Mouse (Mus musculus): ENCODE data around the gene Bpnt1.

- TF ChIP-seq HCFC1 (IDR thresholded peaks at IDR 0.05; ENCODE audit: borderline replicate concordance, insufficient read depth, low read length) (no peak), MAFK (IDR thresholded peaks at IDR 0.05; ENCODE audit: insufficient read depth, low read depth, low read length) (no peak), CHD2 (IDR thresholded peaks at IDR 0.05; ENCODE audit: low read depth, low read length) (no peak)
Measured at GRCm38 (mm10) chr1:185291336-185291735, 40.6 kb upstream of the Bpnt1 start.
